Mouse (Mus musculus): ENCODE results near the gene Tmem170. TPM values are rescaled to one million over a fixed set of nuclear protein-coding genes. Genes with fewer than 3 reads are reported as not detected.

Gene Tmem170
- total RNA-seq (2021), result 1 to 10 TPM; 3.0 to 3.2 TPM

DNA sequence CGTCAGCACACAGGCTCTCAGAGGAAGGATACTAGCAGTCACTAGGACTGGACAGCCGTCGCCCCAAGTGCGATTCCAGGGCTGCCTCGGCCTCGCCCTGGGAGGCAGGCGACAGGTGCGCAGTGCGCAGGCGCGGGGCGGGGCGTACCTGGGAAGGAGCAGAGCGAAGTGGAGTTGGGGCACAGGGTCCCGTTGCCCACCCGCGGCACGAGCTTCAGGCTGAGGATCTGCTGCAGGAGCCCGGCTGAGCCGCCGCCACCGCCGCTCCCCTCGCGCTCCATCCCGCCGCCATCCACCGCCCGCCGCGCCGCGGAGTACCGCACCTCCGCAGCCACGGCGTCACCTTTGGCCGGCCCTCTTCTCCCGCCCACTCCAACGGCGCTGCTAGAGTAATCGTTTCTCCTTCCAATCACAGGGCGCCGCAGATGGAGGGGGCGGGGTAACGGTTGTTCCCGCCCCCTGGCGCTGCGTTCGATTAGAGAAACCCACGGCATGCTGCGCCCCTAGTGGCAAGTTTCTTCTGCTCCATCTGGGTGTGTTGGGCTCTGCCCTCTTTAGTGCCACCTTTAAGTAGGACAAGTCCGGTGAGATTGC, at the start of gene Tmem170:
Tmem170 (minus strand) TSS at position 396 of the 594 bp plus-strand sequence.
- intact Hi-C loops (cut with DNase I), result loop anchor here (2.0 kb wide), 2 partner anchors 22 to 56 kb away; partner anchors contain the start of genes Cfdp1 and Tmem231
- peak; percentile 96 to 97 for DNase-seq

DNA sequence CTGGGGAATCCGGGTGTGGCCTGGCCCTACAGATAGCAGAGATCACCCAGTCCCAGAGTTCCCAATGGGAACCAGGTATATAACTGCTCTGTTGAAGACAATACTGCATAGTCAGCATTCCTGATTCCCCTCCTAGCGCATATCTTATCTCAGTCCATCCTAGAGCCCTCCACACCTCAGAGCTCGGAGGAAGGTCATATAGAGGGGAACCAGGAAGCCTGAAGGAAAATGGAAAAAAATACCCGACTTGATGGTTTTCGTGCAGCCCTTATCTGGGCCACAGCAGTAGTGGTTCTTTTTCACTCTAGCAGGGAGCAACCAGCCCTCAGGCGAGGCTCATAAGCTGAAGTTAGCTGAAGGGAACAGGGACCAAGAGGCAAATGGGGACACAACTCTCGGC, 48.4 kb upstream of the Tmem170 start:
- intact Hi-C loops (cut with DNase I), result loop anchor here (5.0 kb wide), 2 partner anchors 43 to 248 kb away; no protein-coding TSS in a partner anchor

DNA sequence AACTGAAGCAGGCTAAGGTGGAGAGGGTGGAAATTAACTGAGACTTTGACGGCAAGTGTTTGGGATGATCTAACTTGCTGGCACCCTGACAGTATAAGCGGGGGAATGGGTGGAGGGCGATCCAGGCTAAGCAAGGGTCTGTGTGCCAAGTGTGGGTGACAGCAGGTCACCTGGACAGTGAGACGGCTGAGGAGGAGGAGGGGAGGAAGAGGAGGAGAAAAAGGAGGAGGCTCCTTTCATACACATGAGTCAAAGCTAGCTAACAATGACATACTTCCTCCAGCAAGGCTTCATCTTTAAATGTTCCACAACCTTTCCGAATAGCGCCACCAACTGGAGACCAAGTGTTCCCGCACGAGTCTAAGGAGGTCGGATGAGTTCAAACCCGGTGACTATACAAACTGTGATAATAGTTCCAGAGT, 46.8 kb upstream of the Tmem170 start:
- intact Hi-C loops (cut with DNase I), result loop anchor here (5.0 kb wide), 2 partner anchors 41 to 246 kb away; no protein-coding TSS in a partner anchor
- DNase-seq, result peak; percentile 52 to 57

More for the DNA sequence above, 48.4 kb upstream of the Tmem170 start:
- DNase-seq, result no peak

DNA sequence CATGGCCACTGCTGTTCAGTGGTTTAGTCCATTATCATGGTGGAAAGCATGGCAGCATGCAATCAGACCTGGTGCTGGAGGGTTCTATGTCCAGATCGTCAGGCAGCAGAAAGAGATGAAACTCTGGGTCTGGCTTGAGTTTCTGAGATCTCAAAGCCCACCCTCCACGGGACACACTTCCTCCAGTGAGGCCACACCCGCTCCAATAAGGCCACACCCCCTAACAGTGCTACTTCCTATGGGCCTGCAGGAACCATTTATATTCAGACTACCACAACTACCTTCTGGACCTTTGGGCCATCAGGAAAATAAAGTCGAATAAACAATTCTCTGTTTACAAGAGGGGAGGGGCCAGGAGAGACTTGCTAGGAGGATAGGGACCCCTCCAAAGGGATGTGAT, 44.4 kb upstream of the Tmem170 start:
- no peak for DNase-seq
- intact Hi-C loops (cut with DNase I), result loop anchor here (5.0 kb wide), 2 partner anchors 39 to 244 kb away; no protein-coding TSS in a partner anchor

DNA sequence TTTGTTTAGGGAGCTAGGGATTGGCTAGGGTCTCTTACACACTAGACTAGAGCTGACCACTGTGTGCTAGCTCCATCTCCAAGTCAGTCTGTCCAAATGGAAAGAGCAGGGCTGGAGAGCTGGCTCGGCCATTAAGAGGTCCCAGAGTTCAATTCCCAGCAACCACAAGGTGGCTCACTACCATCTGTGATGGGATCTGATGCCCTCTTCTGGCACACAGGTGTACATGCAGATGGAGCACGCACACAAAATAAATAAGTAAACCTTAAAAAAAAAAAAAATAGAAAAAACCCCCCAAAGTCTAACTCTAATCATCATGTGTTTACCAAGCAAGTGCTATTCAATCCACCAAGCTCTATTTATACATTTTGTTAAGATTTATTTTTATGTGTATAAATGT, 43.1 kb upstream of the Tmem170 start:
- intact Hi-C loops (cut with DNase I), result loop anchor here (5.0 kb wide), 2 partner anchors 37 to 242 kb away; no protein-coding TSS in a partner anchor
- DNase-seq, result no peak

GRCm38 (mm10) chr8:111912860-111913432, 36.4 kb upstream of the Tmem170 start:
- intact Hi-C loops (cut with DNase I), result no loop called here
- DNase-seq, result no peak

DNA sequence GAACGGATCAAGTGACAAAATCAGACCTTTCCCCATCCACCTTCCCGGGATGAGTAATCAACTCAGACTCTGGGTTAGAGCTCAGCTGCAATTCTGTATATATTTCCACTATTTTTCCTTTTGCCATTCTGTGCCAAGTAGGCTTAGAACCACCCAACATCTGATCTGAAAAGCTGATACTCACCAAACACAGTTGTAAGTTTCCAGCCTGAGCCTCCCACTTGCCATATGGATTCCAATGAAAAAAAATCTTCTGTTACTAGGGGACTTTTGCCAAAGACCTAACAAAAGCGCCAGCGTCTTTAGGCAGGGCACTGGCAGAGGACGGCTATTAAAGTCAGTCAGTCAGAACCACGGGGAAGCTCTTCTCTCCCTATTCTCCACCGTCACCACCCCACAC, 35.0 kb upstream of the Tmem170 start:
- intact Hi-C loops (cut with DNase I), result no loop called here
- no peak for DNase-seq

- DNase-seq, result no peak
- intact Hi-C loops (cut with DNase I), result no loop called here
These were observed 33.3 kb upstream of the Tmem170 start, which contains the start of gene Chst5 for GRCm38 (mm10) chr8:111909621-111910450. Gene Chst5 (minus strand): TSS chr8:111910447.

- no peak for DNase-seq
- intact Hi-C loops (cut with DNase I), result no loop called here
These were observed 29.1 kb upstream of the Tmem170 start for GRCm38 (mm10) chr8:111905500-111906121.

DNA sequence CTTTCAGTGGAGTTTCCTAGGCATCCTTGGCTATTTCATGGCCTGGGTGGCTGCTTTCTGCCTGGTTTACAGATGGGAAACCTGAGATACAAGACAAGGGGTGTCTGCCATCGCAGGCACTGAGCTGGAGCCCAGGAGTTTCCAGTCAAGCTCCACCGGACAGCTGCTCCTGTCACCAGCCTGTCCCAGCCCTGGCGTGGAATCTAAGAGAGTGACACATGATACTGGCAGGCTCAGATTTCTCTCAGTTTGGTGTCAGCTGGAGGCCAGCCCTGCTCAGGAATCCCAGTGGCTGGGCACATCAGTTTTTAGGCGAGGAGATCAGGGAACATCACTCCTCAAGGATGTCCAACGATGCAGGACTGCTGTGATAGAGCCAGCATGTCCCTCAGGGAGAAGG, 25.5 kb upstream of the Tmem170 start:
- intact Hi-C loops (cut with DNase I), result no loop called here
- peak; percentile 11 for DNase-seq

GRCm38 (mm10) chr8:111898586-111898985, 22.0 kb upstream of the Tmem170 start:
- DNase-seq, result no peak
- intact Hi-C loops (cut with DNase I), result no loop called here

GRCm38 (mm10) chr8:111894955-111895354, 18.4 kb upstream of the Tmem170 start:
- DNase-seq, result no peak
- intact Hi-C loops (cut with DNase I), result no loop called here

DNA sequence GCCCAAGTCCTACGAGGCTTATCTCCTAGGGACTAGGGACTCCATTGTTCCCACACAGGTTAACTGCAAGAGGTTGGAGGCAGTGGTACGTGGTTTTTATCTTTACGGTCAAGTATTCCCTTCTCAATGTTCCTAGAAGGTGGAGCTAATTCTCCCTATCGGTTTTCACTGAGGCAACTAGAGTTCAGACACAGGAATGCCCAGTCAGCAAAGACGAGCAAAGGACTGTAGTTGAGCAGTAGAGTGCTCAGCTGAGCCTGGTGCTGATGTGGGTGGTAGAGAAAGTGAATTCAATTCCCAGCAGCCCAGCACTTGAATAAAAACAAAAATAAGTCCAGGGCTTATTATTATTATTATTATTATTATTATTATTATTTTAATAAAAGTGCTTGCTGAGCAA, 16.1 kb upstream of the Tmem170 start:
- DNase-seq, result no peak
- intact Hi-C loops (cut with DNase I), result no loop called here

DNA sequence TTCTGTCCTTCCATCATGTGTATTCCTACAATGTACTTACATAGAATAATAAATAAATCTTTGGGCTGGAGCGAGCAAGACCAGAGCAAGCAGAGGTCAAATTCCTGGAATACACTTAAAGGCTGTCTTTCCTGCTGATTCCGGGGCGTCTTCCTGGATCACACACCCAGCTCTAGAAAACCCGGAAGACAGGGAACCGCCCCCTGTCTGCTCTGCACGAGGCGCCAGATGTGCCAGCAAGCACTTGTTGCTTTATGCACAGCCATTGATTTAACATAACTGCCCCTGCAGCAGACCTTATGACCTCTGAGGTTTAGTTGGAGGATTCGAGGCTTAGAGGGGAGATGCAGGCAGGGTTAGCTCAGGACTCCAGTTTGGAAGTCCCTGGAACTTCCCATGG, 15.4 kb upstream of the Tmem170 start:
- no peak for DNase-seq
- intact Hi-C loops (cut with DNase I), result no loop called here

DNA sequence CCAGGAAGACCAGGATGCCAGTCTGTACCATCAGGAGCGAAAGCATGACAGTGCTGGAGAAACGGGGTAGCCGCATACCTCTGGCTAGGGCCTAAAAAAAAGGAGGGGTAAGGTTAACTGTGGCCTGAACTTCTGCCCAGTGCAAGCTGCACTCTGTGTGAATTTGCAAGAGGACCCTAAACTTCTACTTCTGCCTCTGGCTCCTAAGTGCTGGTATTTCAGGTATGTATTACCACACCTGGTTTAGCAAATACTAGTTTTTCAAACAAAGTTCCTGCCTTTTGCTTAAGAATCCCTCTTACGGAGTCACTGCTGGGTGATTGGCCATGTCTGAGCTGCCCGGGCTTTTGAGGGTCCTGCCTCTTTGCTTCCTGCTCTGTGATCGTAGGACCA, 14.4 kb upstream of the Tmem170 start:
- DNase-seq, result no peak
- intact Hi-C loops (cut with DNase I), result no loop called here

GRCm38 (mm10) chr8:111889931-111890910, 13.7 kb upstream of the Tmem170 start:
- intact Hi-C loops (cut with DNase I), result no loop called here
- DNase-seq, result no peak

DNA sequence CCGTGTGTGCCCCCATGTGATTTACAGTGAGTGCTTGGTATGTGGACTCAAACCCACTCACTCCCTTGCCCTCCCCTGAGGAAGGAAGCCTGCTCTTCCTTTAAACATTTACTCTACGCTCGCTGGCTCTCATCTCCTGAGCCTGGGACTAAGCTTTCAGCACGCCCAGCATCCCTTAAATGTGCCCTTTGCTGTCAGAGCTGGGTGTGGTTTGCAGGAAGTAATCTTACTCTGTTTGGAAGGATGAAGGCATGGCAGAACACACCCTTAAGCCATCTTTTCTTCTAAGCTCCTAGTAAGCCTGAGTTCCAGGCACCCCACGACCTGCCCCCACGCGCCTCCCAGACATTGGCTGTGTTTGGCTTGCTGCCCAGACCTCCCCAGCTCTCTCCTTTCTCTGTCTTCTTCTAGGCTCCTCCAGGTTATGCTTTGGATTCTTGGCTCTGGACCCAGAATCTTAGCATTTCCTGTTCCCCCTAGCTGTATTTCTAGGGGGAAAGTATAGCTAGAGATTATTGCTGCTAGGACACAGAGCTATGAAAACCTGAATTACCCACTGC, 11.6 kb upstream of the Tmem170 start:
- intact Hi-C loops (cut with DNase I), result no loop called here

GRCm38 (mm10) chr8:111887479-111887878, 10.9 kb upstream of the Tmem170 start:
- no peak for DNase-seq
- intact Hi-C loops (cut with DNase I), result no loop called here

More for the DNA sequence above, 11.6 kb upstream of the Tmem170 start:
- DNase-seq, result no peak

- intact Hi-C loops (cut with DNase I), result loop anchor here (5.0 kb wide), 1 partner anchor 39 kb away; no protein-coding TSS in a partner anchor
- DNase-seq, result no peak
These were observed 7.1 kb upstream of the Tmem170 start for GRCm38 (mm10) chr8:111883615-111884014.

Measured in heart, postnatal 36 days (tissue).